In the genomic region with DNA sequence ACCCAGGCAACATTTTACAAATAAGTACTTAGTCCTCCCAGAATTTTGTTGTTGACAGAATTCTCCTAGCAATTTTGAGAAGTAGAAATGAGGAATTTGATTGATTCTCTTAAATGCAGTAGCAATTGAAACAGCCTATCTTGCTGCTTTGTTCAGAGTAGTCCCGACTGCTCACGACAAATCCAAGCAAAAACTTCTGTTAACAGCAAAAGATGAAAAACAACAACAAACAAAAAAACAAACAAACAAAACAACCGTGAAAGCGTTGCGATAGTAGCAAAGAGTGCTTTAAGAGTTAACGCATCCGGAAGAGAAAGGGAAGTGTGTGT, we compare ENCODE assay signal across 8 mouse cellular contexts. TPM values are rescaled to one million over a fixed set of nuclear protein-coding genes. Genes with fewer than 3 reads are reported as not detected.
DNase-seq lines count a peak whose midpoint lies in the region; ATAC-seq and TF ChIP-seq lines count a peak whose summit lies in the region.

No protein-coding gene starts in this region.

- peak overlapping the region; percentile 47 for H3K4me3 ChIP-seq in heart, embryonic 11.5 days (ENCODE audit: low read depth, low read length)
- H3K4me3 ChIP-seq in E14TG2a.4 (replicated peaks; ENCODE audit: low read length): peak overlapping the region; percentile 57
- peak overlapping the region; percentile 29 for H3K4me3 ChIP-seq in forebrain, postnatal 0 days (ENCODE audit: low read depth, low read length)
- peak overlapping the region; percentile 40 for H3K4me3 ChIP-seq in liver, postnatal 0 days (ENCODE audit: low read depth, low read length)

- no peak for DNase-seq in heart, postnatal 14 days
- DNase-seq in forebrain, postnatal 0 days: no peak
- DNase-seq in liver, postnatal 0 days: no peak
- DNase-seq in T-cell, adult 2 months (ENCODE audit: low spot score): no peak
- DNase-seq in cerebellum, adult 11-12 months: no peak
- DNase-seq in frontal cortex, postnatal 36 days (ENCODE audit: low spot score in 2 of 2): no peak

- H3K9ac ChIP-seq in heart, embryonic 11.5 days (ENCODE audit: low read depth, low read length): peak overlapping the region; percentile 68
- peak overlapping the region; percentile 29 for H3K9ac ChIP-seq in forebrain, postnatal 0 days
- H3K9ac ChIP-seq in liver, postnatal 0 days (replicated peaks): peak overlapping the region; percentile 18

- peak overlapping the region; percentile 66 for H3K4me2 ChIP-seq in heart, embryonic 11.5 days
- peak overlapping the region; percentile 40 for H3K4me2 ChIP-seq in forebrain, postnatal 0 days (ENCODE audit: low read depth)
- peak overlapping the region; percentile 61 for H3K4me2 ChIP-seq in liver, postnatal 0 days (ENCODE audit: low read depth, low read length)

- intact Hi-C loops in heart, postnatal 14 days (cut with DNase I): loop anchor here (2.0 to 5.0 kb wide), 3 partner anchors 17 to 76 kb away; no protein-coding TSS in a partner anchor

- no peaks in the 10 kb centered on the region for H3K27me3 ChIP-seq in heart, embryonic 11.5 days (ENCODE audit: control insufficient read depth, insufficient read depth, low read length)
- no peaks in the 10 kb centered on the region for H3K27me3 ChIP-seq in E14TG2a.4 (ENCODE audit: insufficient read depth, low read length)
- no peaks in the 10 kb centered on the region for H3K27me3 ChIP-seq in forebrain, postnatal 0 days (ENCODE audit: insufficient read depth, low read length)
- H3K27me3 ChIP-seq in liver, postnatal 0 days (ENCODE audit: insufficient read depth, low read length): no peaks in the 10 kb centered on the region

- ATAC-seq in heart, embryonic 11.5 days (replicated peaks; ENCODE audit: insufficient number of reproducible peaks, low FRiP score, low TSS enrichment): no peak
- ATAC-seq in forebrain, postnatal 0 days: no peak; the same call in 1 of the 2 replicates
- ATAC-seq in liver, postnatal 0 days: no peak

- TF ChIP-seq EP300 in liver, postnatal 0 days (IDR thresholded peaks at IDR 0.05; ENCODE audit: low read depth): no peak

- H3K9me3 ChIP-seq in heart, embryonic 11.5 days (replicated peaks; ENCODE audit: control insufficient read depth, low read length): no peaks in the 10 kb centered on the region
- no peaks in the 10 kb centered on the region for H3K9me3 ChIP-seq in E14TG2a.4 (ENCODE audit: low read length)
- no peaks in the 10 kb centered on the region for H3K9me3 ChIP-seq in forebrain, postnatal 0 days (ENCODE audit: low read length)
- no peaks in the 10 kb centered on the region for H3K9me3 ChIP-seq in liver, postnatal 0 days (ENCODE audit: low read length)

- WGBS in heart, embryonic 11.5 days (ENCODE audit: insufficient replicate concordance): under 1% methylated on average over 7 of the region's 7 CpGs
- under 1% methylated on average over 7 of the region's 7 CpGs for WGBS in forebrain, postnatal 0 days
- 0% methylated on average over 7 of the region's 7 CpGs for WGBS in liver, postnatal 0 days (ENCODE audit: insufficient replicate concordance)

- H3K36me3 ChIP-seq in heart, embryonic 11.5 days (ENCODE audit: control insufficient read depth, insufficient read depth, low read length): no peaks in the 10 kb centered on the region
- no peaks in the 10 kb centered on the region for H3K36me3 ChIP-seq in E14TG2a.4 (ENCODE audit: insufficient read depth, low read length)
- H3K36me3 ChIP-seq in forebrain, postnatal 0 days (ENCODE audit: insufficient read depth): no peaks in the 10 kb centered on the region
- no peaks in the 10 kb centered on the region for H3K36me3 ChIP-seq in liver, postnatal 0 days (replicated peaks; ENCODE audit: insufficient read depth, low read length)

- H3K27ac ChIP-seq in heart, embryonic 11.5 days (ENCODE audit: low read depth, low read length): peak overlapping the region; percentile 72
- peak overlapping the region; percentile 66 for H3K27ac ChIP-seq in forebrain, postnatal 0 days (ENCODE audit: low read depth, low read length)
- H3K27ac ChIP-seq in liver, postnatal 0 days (ENCODE audit: low read depth): peak overlapping the region; percentile 63

- TF ChIP-seq CTCF in E14TG2a.4 (conservative IDR thresholded peaks at IDR 0.05; ENCODE audit: low read length): no peak
- no peak for TF ChIP-seq CTCF in forebrain, postnatal 0 days (IDR thresholded peaks at IDR 0.05; ENCODE audit: low read depth)
- no peak for TF ChIP-seq CTCF in liver, postnatal 0 days (IDR thresholded peaks at IDR 0.05; ENCODE audit: low read depth)

- peaks cover 4% of the 10 kb centered on the region; the same call in 1 of the 2 replicates for H3K4me1 ChIP-seq in heart, embryonic 11.5 days (ENCODE audit: control insufficient read depth, insufficient read depth, low read length)
- peaks cover 67% of the 10 kb centered on the region for H3K4me1 ChIP-seq in E14TG2a.4 (replicated peaks; ENCODE audit: low read depth, low read length)
- H3K4me1 ChIP-seq in forebrain, postnatal 0 days (ENCODE audit: insufficient read depth): no peaks in the 10 kb centered on the region; the same call in 1 of the 2 replicates
- H3K4me1 ChIP-seq in liver, postnatal 0 days (ENCODE audit: insufficient read depth): peaks cover 15% of the 10 kb centered on the region

RNA-seq across cellular contexts. Expression of a gene that starts 21.2 kb away (rescaled TPM):
- polyA plus RNA-seq in heart, embryonic 11.5 days (2014; fragmentation: Nextera tagmentation; extraction: Ambion mirVana): 0.30 and 0.96 TPM in 2 replicates
- under 1 TPM; 0.27 to 0.41 TPM for total RNA-seq in heart, postnatal 14 days (2021)
- total RNA-seq in forebrain, postnatal 0 days (2014; rRNA removed): 0.23 and 0.81 TPM in 2 replicates
- polyA plus RNA-seq in forebrain, postnatal 0 days (2015; fragmentation: Nextera tagmentation; extraction: Ambion mirVana): 0.03 and 0.23 TPM in 2 replicates
- polyA plus RNA-seq in liver, postnatal 0 days (2015; fragmentation: Nextera tagmentation; extraction: Ambion mirVana): 0.24 TPM in 1 of 2 replicates, not detected in the other

RNA-seq across cellular contexts. Expression of a gene that starts 21.3 kb away (rescaled TPM):
- 11.6 and 11.9 TPM in 2 replicates for polyA plus RNA-seq in heart, embryonic 11.5 days (2014; fragmentation: Nextera tagmentation; extraction: Ambion mirVana)
- 1 to 10 TPM; 2.5 to 2.7 TPM for total RNA-seq in heart, postnatal 14 days (2021)
- total RNA-seq in forebrain, postnatal 0 days (2014; rRNA removed): 1.9 and 4.0 TPM in 2 replicates
- 1.9 and 2.6 TPM in 2 replicates for polyA plus RNA-seq in forebrain, postnatal 0 days (2015; fragmentation: Nextera tagmentation; extraction: Ambion mirVana)
- polyA plus RNA-seq in liver, postnatal 0 days (2015; fragmentation: Nextera tagmentation; extraction: Ambion mirVana): 1.6 and 2.6 TPM in 2 replicates

Comparison
In these comparisons a context has a peak if more than half of its experiments do, and no peak if none do; other contexts are left out.
1. H3K9ac ChIP-seq: peak in every context shown above with its lines; median percentile 68 in heart, embryonic 11.5 days; 29 in forebrain, postnatal 0 days; 18 in liver, postnatal 0 days.